Mouse (Mus musculus) telencephalon, adult 2 months (tissue): Measurements from ENCODE around the gene Dnah1.

Source experiments
- DNase-seq: peaks from one replicate; pipeline ENCODE4 v3.0.0-alpha.2; 2011; ENCODE audit warnings: low read depth, low spot score

Gene Dnah1

DNA sequence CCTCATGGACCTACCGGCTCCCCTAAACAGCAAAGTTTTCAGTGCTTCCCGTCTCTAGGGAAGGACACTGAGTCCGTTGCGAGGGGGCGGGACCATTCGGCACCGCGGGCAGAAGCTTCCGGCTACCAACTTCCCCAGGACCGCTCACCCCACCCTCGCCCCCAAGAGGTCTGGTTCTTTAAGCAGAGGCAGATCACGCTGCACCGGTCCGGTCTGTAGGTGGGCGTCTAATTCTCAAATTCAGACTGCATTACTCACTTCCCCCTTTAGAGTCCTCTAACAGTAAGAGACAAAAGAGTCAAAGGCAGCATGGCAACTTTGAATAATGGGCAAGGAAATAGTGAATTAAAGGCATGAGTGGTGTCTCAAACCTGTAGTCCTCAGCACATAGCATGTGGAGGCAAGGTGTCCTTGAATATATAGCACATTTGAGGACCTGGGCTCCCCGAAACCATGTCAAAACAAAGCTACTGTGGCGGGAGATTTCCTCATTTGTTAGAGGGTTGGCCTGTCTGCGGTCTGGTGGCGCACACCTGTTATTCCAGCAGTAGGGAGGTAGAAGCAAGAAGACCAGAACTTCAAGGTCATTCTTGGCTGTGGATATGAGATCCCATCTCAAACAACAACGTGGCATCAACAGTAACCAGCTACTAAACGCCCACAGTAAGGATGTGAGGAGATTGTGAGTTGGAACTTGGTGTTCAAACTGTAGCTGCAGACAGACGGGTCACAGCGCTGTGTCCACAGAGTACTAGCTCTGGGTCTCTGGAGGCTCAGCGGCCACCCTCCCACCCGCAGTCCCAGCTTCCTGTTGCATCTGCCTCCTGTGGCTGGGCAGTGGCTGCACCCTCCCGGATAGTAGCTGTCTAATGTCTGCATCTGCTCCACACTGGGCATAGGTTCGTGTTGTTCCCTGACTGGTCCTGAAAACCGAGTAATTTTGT, at the start of gene Dnah1:
Dnah1 (minus strand) TSS at position 48 of the 944 bp plus-strand sequence.
- DNase-seq = no peak

DNA sequence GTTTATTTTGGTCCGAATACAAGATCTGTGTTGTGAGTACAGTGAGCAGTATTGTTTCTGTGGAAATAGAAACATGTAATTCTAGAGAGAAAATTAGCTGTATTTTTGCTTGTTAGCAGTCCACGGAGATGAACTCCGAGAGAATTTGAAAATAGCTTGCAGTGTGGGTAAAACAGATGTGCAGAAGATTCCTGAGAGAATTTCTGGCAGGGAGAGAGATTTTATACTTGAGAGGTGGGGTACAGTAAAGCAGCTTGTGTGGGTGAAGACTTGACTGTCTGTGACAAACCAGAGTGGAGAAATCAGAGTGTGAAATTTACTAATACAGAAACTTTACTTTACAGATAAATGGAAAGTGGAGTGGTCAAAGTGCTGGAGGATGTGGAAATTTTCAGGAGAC, 45.7 kb upstream of the Dnah1 start:
- peak; percentile 57 for DNase-seq

DNA sequence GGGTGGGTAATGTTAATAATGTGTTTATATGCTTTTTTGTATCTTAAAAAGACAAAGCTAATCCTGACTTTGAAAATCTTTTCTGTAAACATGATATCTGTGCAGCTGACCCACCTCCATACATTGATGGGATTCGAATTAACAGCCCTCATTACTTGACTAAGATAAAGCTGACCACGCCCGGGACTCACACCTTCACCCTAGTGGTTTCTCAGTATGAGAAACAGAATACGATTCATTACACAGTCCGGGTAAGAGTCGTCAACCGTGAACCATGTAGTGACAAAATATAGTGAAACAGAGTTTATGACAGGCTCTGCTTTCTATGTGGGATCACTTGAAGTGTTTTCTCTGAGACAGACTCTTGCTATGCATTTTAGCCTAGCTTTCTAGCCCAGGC, 44.3 kb upstream of the Dnah1 start:
- no peak for DNase-seq

DNA sequence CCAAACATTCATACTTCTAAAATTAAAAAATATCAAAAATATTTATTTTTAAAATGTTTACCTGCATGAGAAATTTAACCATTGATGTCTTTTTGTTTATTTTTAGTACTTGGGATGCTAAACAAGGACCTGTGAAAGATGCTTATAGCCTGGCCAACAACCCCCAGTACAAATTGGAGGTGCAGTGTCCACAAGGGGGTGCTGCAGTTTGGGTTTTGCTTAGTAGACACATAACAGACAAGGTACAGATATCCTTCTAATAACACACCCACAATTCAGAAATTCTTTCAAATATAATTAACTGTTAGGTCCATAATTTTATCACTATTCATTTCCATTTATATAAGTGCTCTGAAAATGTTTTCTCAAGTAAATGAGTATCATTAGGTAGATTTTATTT, 41.7 kb upstream of the Dnah1 start:
- DNase-seq = peak; percentile 45

DNA sequence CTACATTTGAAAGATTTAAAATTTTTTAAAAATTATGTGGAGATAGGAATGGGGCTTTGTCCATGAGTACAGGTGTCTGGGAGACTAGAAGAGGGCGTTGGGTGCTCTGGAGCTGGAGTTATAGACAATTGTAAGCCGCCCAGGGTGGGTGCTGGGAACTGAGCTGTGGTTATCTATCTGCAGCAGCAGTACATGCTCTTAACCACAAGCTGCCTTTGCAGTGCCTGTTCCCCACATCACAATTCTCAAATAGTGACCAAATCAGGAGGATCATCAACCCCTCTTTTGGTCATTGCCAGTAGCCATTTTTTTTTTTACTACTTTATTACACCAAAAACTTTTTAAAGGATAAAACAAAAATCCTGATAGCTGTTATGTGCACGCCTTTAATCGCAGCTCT, 40.9 kb upstream of the Dnah1 start:
- no peak for DNase-seq

DNA sequence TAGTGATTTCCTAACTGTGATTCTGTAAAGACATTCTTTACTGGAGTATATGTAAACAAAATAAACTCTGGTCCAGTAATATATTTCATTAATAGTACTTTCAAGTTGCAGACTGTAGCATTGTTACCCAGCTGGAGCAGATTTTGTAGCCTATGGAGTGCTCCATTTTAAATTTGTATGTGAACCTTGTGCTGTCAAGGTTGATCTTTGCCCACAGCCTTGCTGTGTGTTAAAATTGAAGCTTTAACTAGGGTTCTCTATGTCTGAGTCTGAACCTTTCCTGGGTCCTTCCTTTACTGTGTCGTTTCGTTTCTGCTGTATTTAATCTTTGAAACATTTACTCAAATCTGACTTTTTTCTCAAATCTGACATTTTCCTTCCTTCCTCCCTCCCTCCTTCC, 38.5 kb upstream of the Dnah1 start:
- DNase-seq = no peak

DNA sequence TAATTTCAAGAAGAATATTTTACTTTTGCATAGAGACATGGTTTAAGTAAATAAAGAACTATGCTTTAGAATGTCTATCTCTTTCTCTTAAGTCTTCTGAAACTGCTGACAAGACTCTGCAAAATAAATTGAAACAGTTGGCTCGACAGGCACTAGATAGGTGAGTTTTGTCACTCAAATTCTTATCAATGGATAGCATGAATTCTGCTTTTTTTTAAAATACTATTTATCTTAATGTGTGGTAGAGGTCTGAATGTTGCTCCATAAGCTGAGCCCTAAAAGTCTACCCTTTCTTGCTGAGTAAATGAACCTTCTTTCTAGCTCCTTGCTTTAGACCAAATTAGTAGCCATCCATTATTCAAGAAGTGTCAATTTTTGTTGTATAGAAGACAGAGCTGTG, 21.7 kb upstream of the Dnah1 start:
- DNase-seq = no peak

DNA sequence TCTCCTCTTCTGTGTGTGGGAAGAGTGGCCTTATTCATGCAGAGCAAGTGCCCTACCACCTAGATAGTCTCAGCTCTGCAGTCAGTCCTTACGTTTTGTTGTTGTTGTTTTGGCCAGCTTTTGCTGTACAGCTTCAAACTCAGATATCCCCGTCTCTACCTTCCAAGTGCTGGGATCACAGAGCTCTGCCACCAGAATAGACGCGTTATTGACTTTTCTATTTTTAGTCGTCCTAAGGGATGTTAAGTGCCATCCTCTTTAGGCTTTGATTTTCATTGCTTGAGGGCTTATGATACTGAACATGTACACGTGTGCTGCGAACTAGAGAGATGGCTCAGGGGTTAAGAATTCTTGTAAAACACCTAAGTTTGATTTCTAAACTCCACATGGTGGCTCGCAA, 19.5 kb upstream of the Dnah1 start:
- DNase-seq = no peak

DNA sequence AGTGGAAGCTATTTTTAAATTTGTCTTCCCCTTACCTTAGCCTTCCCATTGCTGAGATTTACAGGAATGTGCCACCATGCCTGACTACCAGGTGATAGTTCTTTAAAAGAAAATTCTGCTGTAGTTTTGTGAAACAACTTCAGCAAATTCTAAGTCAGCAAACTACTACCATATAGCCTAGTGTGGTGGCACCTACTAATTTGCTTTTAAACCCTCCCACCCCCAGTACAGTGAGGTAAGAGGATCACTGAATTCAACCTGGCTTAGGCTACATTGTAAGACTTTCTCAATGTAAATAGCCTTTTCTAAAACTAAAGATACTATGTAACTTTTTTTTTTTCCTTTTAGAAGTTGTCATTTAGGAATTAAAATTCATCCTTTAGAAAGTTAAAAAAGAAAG, 14.3 kb upstream of the Dnah1 start:
- no peak for DNase-seq

DNA sequence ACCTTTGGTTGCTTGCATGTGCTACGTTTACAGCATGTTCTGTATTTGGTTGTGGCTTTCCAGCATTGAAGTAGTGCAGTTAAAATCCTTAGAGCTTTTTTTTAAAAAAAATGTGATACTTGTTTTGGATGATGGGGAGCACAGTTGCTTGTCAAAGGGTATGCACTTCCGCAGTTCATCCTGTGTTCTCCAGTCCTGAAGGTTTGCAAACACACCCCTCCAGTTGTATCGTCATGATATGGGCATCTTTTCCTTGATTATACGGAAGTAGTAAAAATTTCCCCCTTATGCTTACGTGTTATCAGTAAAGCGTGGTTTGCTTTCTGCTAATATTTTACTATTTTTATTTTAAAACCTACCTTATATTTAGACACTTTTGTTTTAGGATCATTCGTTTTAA, 13.7 kb upstream of the Dnah1 start:
- no peak for DNase-seq

DNA sequence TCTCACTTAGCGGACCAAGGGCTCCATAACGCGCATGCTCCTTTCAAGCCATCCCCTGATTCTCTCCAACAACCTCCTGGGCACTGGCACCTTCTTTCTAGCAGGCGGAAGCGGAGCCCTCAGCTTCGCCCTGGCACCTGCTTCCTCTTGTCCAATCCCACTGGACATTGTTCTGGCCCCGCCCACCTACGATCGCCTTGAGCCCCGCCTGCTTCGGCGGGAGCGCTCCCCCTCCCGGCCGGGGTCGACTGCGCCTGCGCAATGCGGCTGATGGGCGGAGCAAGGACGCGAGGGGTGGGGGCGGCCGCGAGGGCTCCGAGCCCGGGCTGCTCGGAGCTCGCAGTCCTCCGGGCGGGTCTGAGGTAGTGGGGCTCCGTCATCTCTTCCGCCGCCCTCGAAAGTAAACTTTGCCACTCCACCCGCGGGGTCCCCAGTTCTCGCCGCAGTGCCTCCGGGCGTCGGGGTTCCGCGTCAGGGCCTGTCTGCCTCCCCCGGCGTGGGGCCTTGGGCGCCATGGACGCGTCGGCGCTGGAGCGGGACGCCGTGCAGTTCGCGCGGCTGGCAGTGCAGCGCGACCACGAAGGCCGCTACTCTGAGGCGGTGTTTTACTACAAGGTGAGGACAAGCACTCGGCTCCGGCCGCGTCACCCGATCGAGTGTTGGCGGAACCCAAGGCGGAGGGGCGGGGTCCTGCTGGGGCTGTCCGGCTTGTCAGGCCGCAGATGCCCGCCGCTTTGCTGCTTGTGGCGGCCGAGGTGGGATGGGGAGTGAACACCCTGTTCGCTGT, 12.9 kb upstream of the Dnah1 start, which contains the start of gene Capn7:
Capn7 (plus strand) TSS at position 270 of the 787 bp plus-strand sequence.
- peak; percentile 97 for DNase-seq

DNA sequence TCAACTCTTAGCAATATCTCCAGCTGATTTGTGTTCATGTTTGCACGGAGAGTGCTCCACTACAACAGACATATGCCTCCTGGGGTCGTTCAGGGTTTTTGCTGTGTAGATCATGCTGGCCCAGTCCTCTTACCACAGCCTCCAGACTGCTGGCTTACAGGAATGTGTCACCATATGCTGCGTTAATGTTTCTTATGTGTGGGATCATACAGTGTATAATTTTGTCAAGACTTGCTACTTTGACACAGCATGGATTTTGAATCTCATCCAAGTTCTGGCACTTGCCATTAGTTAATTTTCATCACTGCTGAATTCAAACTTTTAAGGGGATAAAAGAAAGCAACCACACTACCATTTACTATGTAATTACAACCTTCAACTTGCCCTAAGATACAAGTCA, 12.1 kb upstream of the Dnah1 start:
- DNase-seq = peak; percentile 55

DNA sequence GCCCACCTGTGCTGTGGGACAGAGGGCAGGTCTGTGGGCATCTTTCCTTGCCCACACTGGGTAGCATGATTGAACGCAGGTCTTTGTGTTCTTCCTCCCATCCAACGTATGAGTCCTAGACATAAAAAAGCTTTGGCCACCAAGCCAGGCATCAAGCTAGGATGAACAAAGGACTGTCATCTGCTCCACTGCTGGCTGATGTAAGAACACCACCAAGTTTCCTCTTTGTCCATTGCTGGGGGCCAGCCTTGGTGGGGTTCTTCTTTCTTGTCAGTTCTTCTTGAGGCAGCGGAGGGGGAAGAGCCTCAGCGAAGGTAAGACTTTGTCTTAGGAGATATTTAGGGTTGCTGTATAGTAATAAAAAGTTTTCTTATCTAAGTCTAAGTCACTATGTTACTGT, 7.3 kb upstream of the Dnah1 start:
- no peak for DNase-seq

DNA sequence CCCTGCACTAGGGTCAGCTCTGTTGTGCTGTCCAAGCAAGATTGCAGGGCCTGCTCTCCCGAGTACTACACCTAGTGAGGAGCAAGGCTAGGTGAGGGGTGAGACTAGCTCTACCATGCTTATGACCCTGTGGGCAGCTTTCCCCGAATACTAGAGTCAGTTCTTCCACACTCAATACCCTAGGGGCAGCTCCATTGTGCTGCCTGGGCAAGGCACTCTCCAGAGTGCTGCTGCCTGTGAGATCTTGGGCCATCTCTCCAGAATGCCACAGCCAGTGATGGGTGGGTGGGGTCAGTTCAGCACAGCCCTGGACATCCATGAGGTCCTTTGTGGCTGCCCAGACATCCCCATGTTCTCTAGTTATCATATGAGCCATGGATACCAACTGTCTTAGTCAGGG, 6.0 kb upstream of the Dnah1 start:
- DNase-seq = no peak

DNA sequence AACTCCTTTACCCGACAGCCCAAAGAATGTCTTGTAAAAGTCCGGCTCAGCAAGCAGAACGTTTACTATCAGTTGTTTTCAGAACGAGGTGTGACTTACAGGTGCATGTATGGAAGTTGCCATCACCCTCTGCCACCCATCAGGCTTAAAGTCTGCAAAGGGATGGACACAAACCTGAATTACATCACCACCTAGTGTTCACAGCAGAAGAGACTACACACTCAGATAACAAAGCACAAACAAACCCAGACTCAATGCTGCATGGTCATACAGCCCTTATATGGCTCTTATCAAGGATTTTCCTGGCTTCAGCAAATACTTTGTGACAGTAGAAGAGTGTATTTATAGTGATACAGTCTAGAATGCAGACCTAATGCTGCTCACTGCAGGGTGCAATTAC, 4.0 kb upstream of the Dnah1 start:
- DNase-seq = peak; percentile 13

DNA sequence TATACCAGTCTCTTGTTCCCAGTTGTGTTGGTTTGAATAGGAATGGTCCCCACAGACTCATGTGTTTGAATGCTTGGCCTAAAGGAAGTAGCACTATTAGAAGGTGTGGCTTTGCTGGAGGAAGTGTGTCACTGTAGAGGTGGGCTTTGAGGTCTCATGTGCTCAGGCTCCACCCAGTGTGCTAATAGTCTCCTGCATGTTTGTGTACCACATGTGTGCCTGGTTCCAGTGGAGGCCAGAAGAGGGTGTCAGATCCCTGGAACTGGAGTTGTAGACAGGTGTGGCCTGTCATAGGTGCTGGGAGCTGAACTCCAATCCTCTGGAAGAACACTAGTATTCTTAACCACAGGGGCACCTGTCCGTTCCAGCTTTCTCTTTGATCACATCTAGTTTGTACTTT, 3.5 kb upstream of the Dnah1 start:
- no peak for DNase-seq

DNA sequence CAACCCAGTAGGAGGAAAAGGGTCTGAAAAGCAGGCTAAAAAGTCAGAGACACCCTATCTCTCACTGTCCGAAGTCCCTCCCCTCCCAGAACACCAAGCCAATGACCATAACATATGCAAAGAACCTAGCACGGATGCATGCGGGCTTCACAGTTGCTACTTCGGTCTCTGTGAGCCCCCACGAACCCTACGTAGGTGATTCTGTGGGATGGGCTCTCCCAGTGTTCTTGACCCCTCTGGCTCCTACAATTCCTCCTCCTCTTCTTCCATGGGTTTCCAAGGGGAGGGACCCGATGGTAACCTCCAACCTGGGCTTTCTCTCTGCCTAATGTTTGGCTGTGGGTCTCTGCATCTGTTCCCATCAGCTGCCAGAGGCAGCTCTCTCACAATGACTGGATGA, 3.1 kb upstream of the Dnah1 start:
- no peak for DNase-seq

DNA sequence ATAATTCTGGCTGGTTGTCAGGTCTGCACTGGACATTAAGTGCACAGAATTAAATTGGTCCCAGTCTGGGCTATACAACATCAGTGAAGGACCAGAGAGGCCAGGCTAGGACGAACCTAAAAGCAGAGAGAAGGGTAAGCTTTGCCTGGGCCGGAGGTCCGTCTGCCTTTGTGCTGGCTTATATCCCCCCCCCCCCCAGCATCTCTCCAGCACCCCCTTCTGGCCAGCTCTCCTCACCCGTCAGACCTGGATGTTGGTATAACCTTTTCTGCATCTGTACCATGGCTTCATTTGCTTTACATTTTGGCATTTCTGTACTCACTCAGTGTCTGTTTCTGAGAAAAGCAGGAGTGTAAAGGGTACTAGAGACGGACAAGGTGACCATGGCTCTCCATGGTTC, 1.9 kb upstream of the Dnah1 start:
- no peak for DNase-seq

DNA sequence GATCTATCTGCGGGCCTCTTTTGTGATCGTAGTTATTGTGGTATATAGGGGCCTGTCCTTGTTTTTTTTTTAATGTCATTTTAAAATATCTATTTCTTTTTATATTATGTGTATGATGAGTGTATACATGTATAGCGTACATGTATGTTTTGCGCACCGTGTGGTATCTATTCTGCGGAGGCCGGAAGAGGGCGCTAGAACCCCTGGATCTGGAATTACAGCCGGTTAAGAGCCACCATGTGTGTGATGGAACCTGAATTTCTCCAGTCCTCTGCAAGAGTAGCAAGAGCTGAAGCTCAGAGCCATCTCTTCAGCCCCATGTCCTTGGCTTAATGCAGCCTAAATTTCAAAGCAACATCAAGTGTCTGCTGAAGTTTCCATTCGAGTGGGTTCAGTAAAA, 1.2 kb upstream of the Dnah1 start:
- no peak for DNase-seq

DNA sequence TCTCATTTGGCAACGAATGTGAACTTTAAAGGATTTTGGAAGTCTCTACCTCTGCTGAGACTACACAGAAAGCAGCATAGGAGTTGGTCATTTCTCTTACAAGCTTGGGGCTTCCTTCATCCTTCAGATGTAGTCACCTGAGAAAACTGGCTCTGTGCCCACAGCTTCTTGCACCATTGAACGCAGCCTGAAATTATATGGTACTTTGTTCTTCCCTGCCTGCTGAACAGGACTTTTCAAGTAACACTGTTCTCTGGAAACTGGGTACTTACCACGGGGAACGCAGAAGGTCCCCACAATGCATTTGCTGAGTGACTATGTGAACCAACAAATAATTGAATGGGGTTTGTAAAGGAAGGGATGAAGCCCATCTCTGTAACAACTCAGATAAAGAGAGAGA, 507 bp downstream of the Dnah1 start:
- no peak for DNase-seq

DNA sequence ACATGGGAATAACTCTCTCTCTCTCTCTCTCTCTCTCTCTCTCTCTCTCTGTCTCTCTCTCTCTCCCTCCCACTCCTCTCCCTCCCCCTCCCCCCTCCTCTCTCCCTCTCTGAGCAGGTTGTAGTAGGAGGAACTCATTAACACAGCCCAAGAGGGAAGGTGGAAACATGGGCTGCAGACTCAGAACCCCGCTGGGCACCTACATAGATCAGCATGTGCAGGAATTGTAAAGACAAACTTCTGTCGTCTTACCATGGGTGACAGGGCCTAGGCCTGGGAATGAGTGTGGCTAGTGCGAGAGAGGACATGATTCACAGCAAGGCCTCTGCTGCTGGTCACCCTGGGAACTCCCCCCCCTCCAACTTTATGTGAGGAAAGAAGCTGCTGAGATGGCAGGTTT, 1.5 kb downstream of the Dnah1 start:
- no peak for DNase-seq

DNA sequence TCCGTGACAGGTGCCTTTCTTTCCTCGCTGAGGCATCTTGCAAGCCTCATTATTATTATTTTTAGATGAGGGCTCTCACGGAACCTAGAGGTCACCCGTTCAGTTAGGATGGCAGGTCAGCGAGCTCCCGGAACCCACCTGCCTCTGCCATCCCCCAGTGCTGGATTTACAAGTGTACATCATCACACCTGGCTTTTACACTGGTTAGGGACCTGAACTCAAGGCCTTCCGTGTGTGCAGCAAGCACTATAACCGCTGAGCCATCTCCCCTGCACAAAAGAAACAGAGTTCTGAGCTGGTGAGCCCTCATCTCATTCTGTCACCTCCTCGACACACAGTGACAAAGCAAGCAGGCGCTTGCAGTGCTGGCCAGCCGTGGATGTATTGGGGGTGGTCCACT, 2.5 kb downstream of the Dnah1 start:
- DNase-seq = no peak

DNA sequence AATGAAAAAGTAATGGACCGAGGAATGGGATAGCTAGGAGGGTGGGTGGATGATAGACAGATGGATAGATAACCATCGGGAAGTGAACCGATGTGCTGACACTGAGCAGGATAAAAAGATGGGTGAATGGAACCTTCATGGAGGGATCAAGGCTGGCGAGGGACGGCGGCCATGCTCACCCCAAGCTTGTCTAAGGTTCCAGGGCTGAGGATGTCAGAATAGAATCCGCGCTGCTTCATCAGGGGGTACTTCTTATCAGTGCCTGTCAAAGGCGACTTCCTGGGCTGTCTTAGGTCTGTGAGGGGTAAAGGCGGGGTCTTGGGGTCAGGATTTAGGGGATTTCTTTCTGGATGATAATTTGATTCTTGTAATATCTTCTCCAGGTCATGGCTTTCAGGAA, 4.2 kb downstream of the Dnah1 start:
- DNase-seq = no peak
